Mouse (Mus musculus) C2C12 (cell line): ENCODE measurements around the gene Stk32c.

Source experiments
- MAX ChIP-seq: IDR thresholded peaks from one replicate; pipeline ENCODE4 v1.6.1; 2011; ENCODE audit warnings: mild to moderate bottlenecking, control low read depth
- MYOG ChIP-seq: IDR thresholded peaks from one replicate; pipeline ENCODE4 v1.6.1; 2011; ENCODE audit not compliant: control insufficient read depth, insufficient read length; ENCODE audit errors: extremely low read depth
- USF1 ChIP-seq: IDR thresholded peaks from one replicate; pipeline ENCODE4 v1.6.1; 2011; ENCODE audit warnings: low read depth, mild to moderate bottlenecking, control low read depth, moderate library complexity

GRCm38 (mm10) chr7:139248615-139249405, 35.7 kb upstream of the Stk32c start:
- no peak for TF ChIP-seq USF1
- TF ChIP-seq MYOG = no peak
- TF ChIP-seq MAX = no peak
